Mouse (Mus musculus): ENCODE measurements around the gene Dnah1. TPM values are rescaled to one million over a fixed set of nuclear protein-coding genes. Genes with fewer than 3 reads are reported as not detected.
A peak's percentile ranks its signal among the peaks of the same experiment; 100 is the strongest.

Dnah1 gene
- polyA plus RNA-seq, 1 experiment = 1.5 TPM

DNA sequence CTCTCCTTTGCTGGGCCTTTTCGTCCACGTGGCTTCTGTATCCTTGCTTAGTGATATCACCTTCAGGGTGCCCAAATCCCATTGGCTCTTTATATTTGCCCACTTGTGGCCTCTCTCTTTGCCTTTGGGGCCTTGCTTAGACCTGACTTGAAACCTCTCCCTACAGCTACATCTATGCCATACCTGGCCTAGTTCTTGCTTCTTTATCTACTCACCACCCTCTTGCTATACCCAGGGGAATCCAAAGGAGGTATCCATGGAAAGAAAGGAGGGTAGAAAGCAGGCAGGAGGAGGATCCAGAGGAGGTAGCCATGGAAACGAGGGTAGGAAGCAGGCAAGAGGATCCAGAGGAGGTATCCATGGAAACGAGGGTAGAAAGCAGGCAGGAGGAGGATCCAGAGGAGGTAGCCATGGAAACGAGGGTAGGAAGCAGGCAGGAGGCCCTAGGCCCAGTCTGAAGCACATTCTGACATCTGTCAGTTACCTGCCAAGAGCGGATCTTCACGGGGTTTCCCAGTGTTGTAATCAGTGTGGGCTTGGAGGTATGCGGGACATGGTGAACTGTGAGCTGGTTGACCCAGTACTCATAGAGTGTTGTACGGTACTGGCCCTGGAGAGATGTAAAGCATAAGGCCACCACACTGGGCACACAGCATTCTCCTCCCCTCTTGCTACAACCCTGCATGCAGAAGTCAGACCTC, 55.2 kb downstream of the Dnah1 start:
- no peaks in the 10 kb centered on the region for H3K4me1 ChIP-seq (ENCODE audit: control insufficient read depth, insufficient read depth, low read length)
- no peak for TF ChIP-seq POLR2A (IDR thresholded peaks at IDR 0.05; ENCODE audit: low read depth, low read length)
- no peak for TF ChIP-seq CTCF (IDR thresholded peaks at IDR 0.05; ENCODE audit: borderline replicate concordance, insufficient read depth, low read length)
- no peak overlapping the region for H3K4me3 ChIP-seq (ENCODE audit: insufficient read depth, low read length)
- H3K27ac ChIP-seq (ENCODE audit: insufficient read depth, low read length) = no peak overlapping the region

DNA sequence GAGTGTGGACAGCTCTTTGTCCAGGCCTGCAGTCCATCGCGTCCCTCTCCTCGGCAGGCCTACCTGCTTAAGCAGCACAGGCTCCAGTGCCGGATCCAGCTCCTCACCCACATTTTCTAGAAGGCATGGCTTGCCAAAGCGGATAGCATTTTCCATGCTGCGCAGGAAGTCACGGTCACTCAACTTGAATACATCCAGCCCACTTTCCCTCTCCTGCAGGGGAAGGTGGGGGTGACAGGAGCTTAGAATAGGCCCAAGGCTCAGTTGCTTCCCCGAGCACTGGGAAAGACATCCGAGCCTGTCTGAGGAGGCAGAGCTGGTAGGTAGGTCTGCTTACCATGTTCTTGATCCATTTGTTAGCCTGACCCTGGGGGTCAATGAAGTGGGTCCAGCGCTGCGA, 56.0 kb downstream of the Dnah1 start:
- H3K4me1 ChIP-seq (ENCODE audit: control insufficient read depth, insufficient read depth, low read length) = no peaks in the 10 kb centered on the region
- H3K4me3 ChIP-seq (ENCODE audit: insufficient read depth, low read length) = no peak overlapping the region
- H3K27ac ChIP-seq (ENCODE audit: insufficient read depth, low read length) = no peak overlapping the region
- TF ChIP-seq CTCF (IDR thresholded peaks at IDR 0.05; ENCODE audit: borderline replicate concordance, insufficient read depth, low read length) = no peak
- no peak for TF ChIP-seq POLR2A (IDR thresholded peaks at IDR 0.05; ENCODE audit: low read depth, low read length)

DNA sequence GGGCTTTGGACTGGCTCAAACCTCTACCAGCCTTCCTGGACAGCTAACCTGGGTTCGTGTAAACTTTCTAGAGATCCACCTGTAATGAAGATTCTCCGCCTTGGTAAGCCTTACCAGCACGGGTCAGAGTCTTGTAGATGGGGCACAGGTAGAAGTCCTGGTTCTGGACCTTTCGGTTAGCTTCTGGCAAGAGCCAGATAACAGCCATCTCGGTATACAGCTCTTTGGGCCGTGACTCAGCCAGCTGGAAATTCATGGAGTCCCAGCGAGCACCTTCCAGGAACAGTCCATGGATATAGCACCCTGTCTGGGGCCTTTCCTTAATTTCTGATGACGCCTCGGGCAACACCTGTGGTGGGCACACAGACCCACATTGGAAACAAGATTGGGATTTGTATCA, 62.8 kb downstream of the Dnah1 start:
- Histone ChIP-seq H3K27ac (ENCODE audit: insufficient read depth, low read length) (no peak overlapping the region), H3K4me1 (ENCODE audit: control insufficient read depth, insufficient read depth, low read length) (no peaks in the 10 kb centered on the region), H3K4me3 (ENCODE audit: insufficient read depth, low read length) (no peak overlapping the region)
- TF ChIP-seq CTCF (IDR thresholded peaks at IDR 0.05; ENCODE audit: borderline replicate concordance, insufficient read depth, low read length) = no peak
- TF ChIP-seq POLR2A (IDR thresholded peaks at IDR 0.05; ENCODE audit: low read depth, low read length) = no peak

DNA sequence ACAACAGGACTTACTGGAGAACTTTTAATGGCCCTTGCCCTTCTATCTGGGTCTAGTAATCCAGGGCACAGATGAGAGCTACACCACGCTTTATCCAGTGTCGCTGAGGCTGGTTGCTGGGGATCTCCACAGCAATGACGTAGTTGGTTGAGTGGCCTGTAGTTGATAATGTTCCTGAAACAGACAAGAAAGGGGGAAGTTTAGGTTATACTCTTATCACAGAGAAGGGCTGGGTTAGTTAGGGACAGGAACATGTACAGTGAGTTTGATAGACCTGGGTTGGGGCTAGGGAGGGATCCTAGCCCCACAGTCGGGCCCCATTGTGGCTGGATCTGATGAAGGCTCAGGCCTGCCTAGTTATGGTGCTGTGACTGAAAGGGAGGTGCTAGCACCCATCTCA, 63.3 kb downstream of the Dnah1 start:
- Histone ChIP-seq H3K4me1 (ENCODE audit: control insufficient read depth, insufficient read depth, low read length) (no peaks in the 10 kb centered on the region), H3K27ac (ENCODE audit: insufficient read depth, low read length) (no peak overlapping the region), H3K4me3 (ENCODE audit: insufficient read depth, low read length) (no peak overlapping the region)
- no peak for TF ChIP-seq CTCF (IDR thresholded peaks at IDR 0.05; ENCODE audit: borderline replicate concordance, insufficient read depth, low read length)
- no peak for TF ChIP-seq POLR2A (IDR thresholded peaks at IDR 0.05; ENCODE audit: low read depth, low read length)

DNA sequence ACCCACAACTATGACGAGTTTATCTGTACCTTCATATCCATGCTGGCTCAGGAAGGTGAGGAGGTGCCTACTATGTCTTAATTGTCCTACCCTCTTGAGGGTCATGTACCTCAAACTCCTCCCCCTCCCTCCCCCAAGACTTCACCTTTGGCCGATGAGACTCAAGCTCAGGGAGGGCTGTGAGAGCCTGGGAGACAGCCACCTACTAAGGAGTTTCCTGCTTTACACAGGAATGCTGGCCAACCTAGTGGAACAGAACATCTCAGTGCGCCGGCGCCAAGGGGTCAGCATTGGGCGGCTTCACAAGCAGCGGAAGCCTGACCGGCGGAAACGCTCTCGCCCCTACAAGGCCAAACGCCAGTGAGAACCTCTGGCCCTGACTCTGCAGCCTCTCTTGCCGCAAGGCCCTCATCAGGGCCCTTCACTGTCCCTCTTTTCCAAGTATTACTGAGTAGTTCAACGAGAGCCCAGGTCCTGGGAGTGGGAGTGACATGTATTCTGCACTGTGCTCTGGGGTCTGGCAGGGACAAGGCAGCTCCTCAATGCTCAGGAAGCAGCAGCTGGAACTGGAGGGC, 65.1 kb downstream of the Dnah1 start:
- H3K27ac ChIP-seq (ENCODE audit: insufficient read depth, low read length) = no peak overlapping the region
- TF ChIP-seq CTCF (IDR thresholded peaks at IDR 0.05; ENCODE audit: borderline replicate concordance, insufficient read depth, low read length) = no peak
- no peak overlapping the region for H3K4me3 ChIP-seq (ENCODE audit: insufficient read depth, low read length)
- no peaks in the 10 kb centered on the region for H3K4me1 ChIP-seq (ENCODE audit: control insufficient read depth, insufficient read depth, low read length)

DNA sequence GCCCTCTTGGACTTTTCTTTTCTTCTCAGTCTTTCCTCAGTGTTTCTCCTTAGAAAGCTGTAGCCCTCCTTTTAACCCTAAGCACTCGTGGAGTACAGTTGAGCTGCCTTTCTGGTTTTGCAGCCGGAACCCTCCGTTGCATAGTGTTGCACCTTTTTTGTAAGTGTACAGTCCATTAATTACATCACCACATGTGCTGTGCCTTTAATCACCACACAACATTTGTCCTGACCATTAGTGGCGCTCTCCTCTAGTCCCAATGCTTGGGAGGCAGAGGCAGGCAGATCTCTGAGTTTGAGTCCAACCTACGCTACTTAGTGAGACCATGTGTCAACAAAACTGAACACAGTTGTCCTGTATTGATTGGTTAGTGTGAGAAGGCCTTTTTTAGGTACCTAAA, 71.6 kb downstream of the Dnah1 start:
- peak overlapping the region; percentile 99 for H3K4me3 ChIP-seq (ENCODE audit: insufficient read depth, low read length)
- H3K27ac ChIP-seq (ENCODE audit: insufficient read depth, low read length) = no peak overlapping the region
- no peak for TF ChIP-seq CTCF (IDR thresholded peaks at IDR 0.05; ENCODE audit: borderline replicate concordance, insufficient read depth, low read length)
- TF ChIP-seq POLR2A (IDR thresholded peaks at IDR 0.05; ENCODE audit: low read depth, low read length) = no peak
- no peaks in the 10 kb centered on the region; the same call in 1 of the 2 replicates for H3K4me1 ChIP-seq (ENCODE audit: control insufficient read depth, insufficient read depth, low read length)

DNA sequence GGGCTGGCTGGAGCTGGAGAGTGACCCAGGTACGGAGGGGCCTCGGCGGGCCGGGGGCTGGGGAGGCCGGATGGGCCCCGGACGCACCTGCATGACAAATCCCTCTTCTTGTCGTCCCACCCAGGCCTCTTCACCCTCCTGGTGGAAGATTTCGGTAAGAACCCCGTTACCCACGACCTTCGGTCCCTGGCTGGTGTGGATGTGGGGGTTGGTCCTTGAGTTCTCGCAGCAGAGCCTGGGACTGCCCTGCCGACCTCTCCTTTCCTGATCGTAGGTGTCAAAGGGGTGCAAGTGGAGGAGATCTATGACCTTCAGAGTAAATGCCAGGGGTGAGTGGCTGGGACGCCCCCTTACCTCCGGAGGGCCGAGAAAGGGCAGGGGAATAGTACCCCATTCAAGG, 72.1 kb downstream of the Dnah1 start:
- H3K4me1 ChIP-seq (ENCODE audit: control insufficient read depth, insufficient read depth, low read length) = peaks cover 2% of the 10 kb centered on the region; the same call in 1 of the 2 replicates
- H3K4me3 ChIP-seq (ENCODE audit: insufficient read depth, low read length) = peak overlapping the region; percentile 99
- no peak overlapping the region for H3K27ac ChIP-seq (ENCODE audit: insufficient read depth, low read length)
- TF ChIP-seq CTCF (IDR thresholded peaks at IDR 0.05; ENCODE audit: borderline replicate concordance, insufficient read depth, low read length) (no peak), POLR2A (IDR thresholded peaks at IDR 0.05; ENCODE audit: low read depth, low read length) (no peak)

DNA sequence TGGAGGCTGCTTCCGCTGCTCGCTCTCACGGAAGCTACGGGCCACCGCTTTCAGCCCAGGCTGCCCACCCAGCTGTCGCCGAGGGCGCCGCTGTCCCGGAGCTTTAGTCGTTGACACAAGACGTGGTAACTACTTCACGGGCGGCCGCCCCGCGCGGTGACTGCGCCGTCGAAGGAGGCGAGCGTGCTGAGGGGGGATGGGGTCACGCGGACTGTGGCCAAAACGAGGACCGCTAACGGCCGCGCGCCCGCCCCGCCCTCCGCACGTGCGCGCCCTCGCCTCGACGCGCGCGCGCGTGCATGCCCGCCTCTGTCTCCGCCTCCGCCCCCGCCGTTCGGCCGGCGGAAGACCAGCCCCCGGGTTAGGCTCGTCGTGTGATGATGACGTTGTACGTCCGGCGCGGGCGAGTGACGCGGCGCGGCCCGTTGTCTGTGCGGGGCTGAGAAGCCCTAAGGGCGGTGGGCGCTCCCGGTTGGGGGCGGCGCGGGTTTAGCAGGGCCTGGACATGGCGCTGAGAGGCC, 72.6 kb downstream of the Dnah1 start, which contains the start of the genes Phf7 and Bap1:
TSS of gene Phf7 (minus strand) at position 234 of the 521 bp plus-strand sequence.
TSS of gene Bap1 (plus strand) at position 367 of the 521 bp plus-strand sequence.
- Histone ChIP-seq H3K4me3 (ENCODE audit: insufficient read depth, low read length) (peak within 1 kb of the TSS; percentile 99), H3K4me1 (ENCODE audit: control insufficient read depth, insufficient read depth, low read length) (peaks cover 5% of the 10 kb centered on the region; the same call in 1 of the 2 replicates), H3K27ac (ENCODE audit: insufficient read depth, low read length) (peak within 1 kb of the TSS; percentile 97)
- peak; percentile 80 for TF ChIP-seq POLR2A (IDR thresholded peaks at IDR 0.05; ENCODE audit: low read depth, low read length)
- no peak for TF ChIP-seq CTCF (IDR thresholded peaks at IDR 0.05; ENCODE audit: borderline replicate concordance, insufficient read depth, low read length)

DNA sequence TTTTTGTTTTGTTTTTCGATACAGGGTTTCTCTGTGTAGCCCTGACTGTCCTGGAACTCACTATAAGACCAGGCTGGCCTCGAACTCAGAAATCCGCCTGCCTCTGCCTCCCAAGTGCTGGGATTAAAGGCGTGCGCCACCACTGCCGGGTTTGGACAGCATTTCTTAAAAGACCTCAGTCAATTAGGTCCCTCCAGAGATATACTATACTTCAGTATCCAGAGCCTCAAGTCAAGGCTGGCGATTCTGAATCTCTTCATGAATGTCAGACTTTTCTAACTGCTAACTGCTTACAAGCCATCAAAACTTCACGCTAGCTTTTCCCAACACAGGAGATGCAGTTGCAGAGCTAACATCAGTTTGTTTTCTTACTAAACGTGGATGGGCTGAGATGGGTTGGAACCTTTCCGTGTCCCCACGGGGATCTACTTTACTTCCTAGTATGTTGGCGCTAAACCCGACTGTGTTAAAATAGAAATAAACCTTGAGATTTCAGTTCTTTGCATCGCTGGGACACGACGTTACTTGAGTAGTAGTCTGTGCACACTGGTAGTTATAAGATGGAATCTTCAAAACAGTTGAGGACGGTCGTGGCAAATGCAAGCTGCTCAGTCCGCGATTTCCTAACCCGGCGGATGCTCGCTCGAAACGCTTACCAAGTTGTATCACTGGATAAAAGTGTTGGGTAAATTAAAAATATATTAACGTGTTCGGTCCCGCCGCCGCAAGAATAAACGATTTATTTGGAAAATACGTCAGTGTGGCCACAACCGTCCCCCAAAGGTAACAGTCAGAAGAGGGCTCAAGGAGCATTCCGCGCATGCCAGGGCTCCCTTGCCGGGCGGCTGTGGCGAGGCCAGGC, 73.2 kb downstream of the Dnah1 start:
- H3K4me3 ChIP-seq (ENCODE audit: insufficient read depth, low read length) = peak overlapping the region; percentile 69
- peak; percentile 58 for TF ChIP-seq POLR2A (IDR thresholded peaks at IDR 0.05; ENCODE audit: low read depth, low read length)
- TF ChIP-seq CTCF (IDR thresholded peaks at IDR 0.05; ENCODE audit: borderline replicate concordance, insufficient read depth, low read length) = no peak
- peak overlapping the region; percentile 97 for H3K27ac ChIP-seq (ENCODE audit: insufficient read depth, low read length)
- peaks cover 5% of the 10 kb centered on the region; the same call in 1 of the 2 replicates for H3K4me1 ChIP-seq (ENCODE audit: control insufficient read depth, insufficient read depth, low read length)

All from embryonic fibroblast, embryonic 13.5 days (primary cell).